Mouse (Mus musculus): ENCODE data around the gene AL731706.1. TPM values are rescaled to one million over a fixed set of nuclear protein-coding genes. Genes with fewer than 3 reads are reported as not detected.

Gene AL731706.1
- polyA plus RNA-seq (2014; fragmentation: Nextera tagmentation; extraction: Ambion mirVana), result 44.0 and 45.4 TPM in 2 replicates

- Histone ChIP-seq H3K4me2 (peak within 1 kb of the TSS; percentile 64), H3K27me3 (ENCODE audit: control insufficient read depth, insufficient read depth, low read length) (no peaks in the 10 kb centered on the region), H3K9me3 (replicated peaks; ENCODE audit: control insufficient read depth, low read length) (no peaks in the 10 kb centered on the region), H3K27ac (ENCODE audit: low read depth, low read length) (peak within 1 kb of the TSS; percentile 92), H3K4me3 (ENCODE audit: low read depth, low read length) (peak within 1 kb of the TSS; percentile 82), H3K9ac (ENCODE audit: low read depth, low read length) (peak within 1 kb of the TSS; percentile 93), H3K36me3 (ENCODE audit: control insufficient read depth, insufficient read depth, low read length) (no peaks in the 10 kb centered on the region), H3K4me1 (ENCODE audit: control insufficient read depth, insufficient read depth, low read length) (no peaks in the 10 kb centered on the region; the same call in 1 of the 2 replicates)
- WGBS (ENCODE audit: insufficient replicate concordance), result under 1% methylated on average over 49 of the region's 49 CpGs
- ATAC-seq (replicated peaks; ENCODE audit: insufficient number of reproducible peaks, low FRiP score, low TSS enrichment), result peak; percentile 98
Measured at GRCm38 (mm10) chr2:136891068-136891950, at the start of gene AL731706.1, which contains the start of the genes Slx4ip and Mkks. Gene AL731706.1 (minus strand): TSS chr2:136891389. Gene Slx4ip (plus strand): TSS chr2:136891218. Gene Mkks (minus strand): TSS chr2:136891389.

GRCm38 (mm10) chr2:136938249-136938648, 47.1 kb upstream of the AL731706.1 start:
- no peaks in the 10 kb centered on the region for H3K27me3 ChIP-seq (ENCODE audit: control insufficient read depth, insufficient read depth, low read length)
- no peak overlapping the region for H3K4me2 ChIP-seq
- H3K9me3 ChIP-seq (replicated peaks; ENCODE audit: control insufficient read depth, low read length), result no peaks in the 10 kb centered on the region
- ATAC-seq (replicated peaks; ENCODE audit: insufficient number of reproducible peaks, low FRiP score, low TSS enrichment), result no peak
- no peak overlapping the region for H3K4me3 ChIP-seq (ENCODE audit: low read depth, low read length)
- no peak overlapping the region for H3K27ac ChIP-seq (ENCODE audit: low read depth, low read length)
- H3K36me3 ChIP-seq (ENCODE audit: control insufficient read depth, insufficient read depth, low read length), result no peaks in the 10 kb centered on the region
- H3K9ac ChIP-seq (ENCODE audit: low read depth, low read length), result no peak overlapping the region
- no peaks in the 10 kb centered on the region for H3K4me1 ChIP-seq (ENCODE audit: control insufficient read depth, insufficient read depth, low read length)
- WGBS (ENCODE audit: insufficient replicate concordance), result 94% methylated on average over 1 of the region's 1 CpGs

- H3K4me1 ChIP-seq (ENCODE audit: control insufficient read depth, insufficient read depth, low read length), result no peaks in the 10 kb centered on the region
- WGBS (ENCODE audit: insufficient replicate concordance), result 88% methylated on average over 4 of the region's 4 CpGs
- H3K27me3 ChIP-seq (ENCODE audit: control insufficient read depth, insufficient read depth, low read length), result no peaks in the 10 kb centered on the region
- no peak overlapping the region for H3K4me3 ChIP-seq (ENCODE audit: low read depth, low read length)
- H3K4me2 ChIP-seq, result no peak overlapping the region
- H3K9me3 ChIP-seq (replicated peaks; ENCODE audit: control insufficient read depth, low read length), result no peaks in the 10 kb centered on the region
- no peak overlapping the region for H3K27ac ChIP-seq (ENCODE audit: low read depth, low read length)
- no peak overlapping the region for H3K9ac ChIP-seq (ENCODE audit: low read depth, low read length)
- no peaks in the 10 kb centered on the region for H3K36me3 ChIP-seq (ENCODE audit: control insufficient read depth, insufficient read depth, low read length)
- no peak for ATAC-seq (replicated peaks; ENCODE audit: insufficient number of reproducible peaks, low FRiP score, low TSS enrichment)
Measured at GRCm38 (mm10) chr2:136936391-136937288, 45.5 kb upstream of the AL731706.1 start.

- no peak overlapping the region; the same call in 1 of the 2 replicates for H3K4me2 ChIP-seq
- peaks cover 6% of the 10 kb centered on the region; the same call in 1 of the 2 replicates for H3K4me1 ChIP-seq (ENCODE audit: control insufficient read depth, insufficient read depth, low read length)
- no peaks in the 10 kb centered on the region for H3K27me3 ChIP-seq (ENCODE audit: control insufficient read depth, insufficient read depth, low read length)
- 53% methylated on average over 4 of the region's 4 CpGs for WGBS (ENCODE audit: insufficient replicate concordance)
- H3K9me3 ChIP-seq (replicated peaks; ENCODE audit: control insufficient read depth, low read length), result no peaks in the 10 kb centered on the region
- H3K4me3 ChIP-seq (ENCODE audit: low read depth, low read length), result no peak overlapping the region
- no peaks in the 10 kb centered on the region for H3K36me3 ChIP-seq (ENCODE audit: control insufficient read depth, insufficient read depth, low read length)
- H3K9ac ChIP-seq (ENCODE audit: low read depth, low read length), result no peak overlapping the region
- ATAC-seq (replicated peaks; ENCODE audit: insufficient number of reproducible peaks, low FRiP score, low TSS enrichment), result peak; percentile 93; the same call in 1 of the 2 replicates
- no peak overlapping the region for H3K27ac ChIP-seq (ENCODE audit: low read depth, low read length)
Measured at GRCm38 (mm10) chr2:136921003-136921408, 29.8 kb upstream of the AL731706.1 start.

- H3K9me3 ChIP-seq (replicated peaks; ENCODE audit: control insufficient read depth, low read length), result no peaks in the 10 kb centered on the region
- no peak overlapping the region for H3K9ac ChIP-seq (ENCODE audit: low read depth, low read length)
- 71% methylated on average over 3 of the region's 3 CpGs for WGBS (ENCODE audit: insufficient replicate concordance)
- H3K27ac ChIP-seq (ENCODE audit: low read depth, low read length), result no peak overlapping the region
- ATAC-seq (replicated peaks; ENCODE audit: insufficient number of reproducible peaks, low FRiP score, low TSS enrichment), result no peak
- peaks cover 6% of the 10 kb centered on the region; the same call in 1 of the 2 replicates for H3K4me1 ChIP-seq (ENCODE audit: control insufficient read depth, insufficient read depth, low read length)
- H3K27me3 ChIP-seq (ENCODE audit: control insufficient read depth, insufficient read depth, low read length), result no peaks in the 10 kb centered on the region
- no peak overlapping the region for H3K4me3 ChIP-seq (ENCODE audit: low read depth, low read length)
- no peak overlapping the region for H3K4me2 ChIP-seq
- H3K36me3 ChIP-seq (ENCODE audit: control insufficient read depth, insufficient read depth, low read length), result no peaks in the 10 kb centered on the region
Measured at GRCm38 (mm10) chr2:136920257-136920993, 29.2 kb upstream of the AL731706.1 start.

GRCm38 (mm10) chr2:136919433-136919832, 28.2 kb upstream of the AL731706.1 start:
- no peaks in the 10 kb centered on the region for H3K27me3 ChIP-seq (ENCODE audit: control insufficient read depth, insufficient read depth, low read length)
- H3K4me3 ChIP-seq (ENCODE audit: low read depth, low read length), result no peak overlapping the region
- no peak for ATAC-seq (replicated peaks; ENCODE audit: insufficient number of reproducible peaks, low FRiP score, low TSS enrichment)
- H3K9ac ChIP-seq (ENCODE audit: low read depth, low read length), result no peak overlapping the region
- no peaks in the 10 kb centered on the region for H3K36me3 ChIP-seq (ENCODE audit: control insufficient read depth, insufficient read depth, low read length)
- H3K9me3 ChIP-seq (replicated peaks; ENCODE audit: control insufficient read depth, low read length), result no peaks in the 10 kb centered on the region
- peaks cover 6% of the 10 kb centered on the region; the same call in 1 of the 2 replicates for H3K4me1 ChIP-seq (ENCODE audit: control insufficient read depth, insufficient read depth, low read length)
- H3K4me2 ChIP-seq, result no peak overlapping the region
- 96% methylated on average over 1 of the region's 1 CpGs for WGBS (ENCODE audit: insufficient replicate concordance)
- H3K27ac ChIP-seq (ENCODE audit: low read depth, low read length), result no peak overlapping the region

GRCm38 (mm10) chr2:136914334-136914902, 23.2 kb upstream of the AL731706.1 start:
- WGBS (ENCODE audit: insufficient replicate concordance), result 55% methylated on average over 3 of the region's 3 CpGs
- no peak overlapping the region for H3K4me2 ChIP-seq
- H3K4me1 ChIP-seq (ENCODE audit: control insufficient read depth, insufficient read depth, low read length), result peaks cover 5% of the 10 kb centered on the region; the same call in 1 of the 2 replicates
- no peak for ATAC-seq (replicated peaks; ENCODE audit: insufficient number of reproducible peaks, low FRiP score, low TSS enrichment)
- H3K27ac ChIP-seq (ENCODE audit: low read depth, low read length), result no peak overlapping the region
- H3K27me3 ChIP-seq (ENCODE audit: control insufficient read depth, insufficient read depth, low read length), result no peaks in the 10 kb centered on the region
- no peak overlapping the region for H3K9ac ChIP-seq (ENCODE audit: low read depth, low read length)
- no peaks in the 10 kb centered on the region for H3K9me3 ChIP-seq (replicated peaks; ENCODE audit: control insufficient read depth, low read length)
- no peak overlapping the region for H3K4me3 ChIP-seq (ENCODE audit: low read depth, low read length)
- H3K36me3 ChIP-seq (ENCODE audit: control insufficient read depth, insufficient read depth, low read length), result no peaks in the 10 kb centered on the region

Data from heart, embryonic 11.5 days (tissue).